8 mouse cellular contexts compared by ENCODE assay signal in genomic region chr17:73196139-73196538, GRCm38 (mm10).
DNase-seq lines count a peak whose midpoint lies in the region; ATAC-seq and TF ChIP-seq lines count a peak whose summit lies in the region.

No protein-coding gene starts in this region.

- peak; percentile 54 for DNase-seq in heart, postnatal 4 days
- DNase-seq in heart, adult 9 months (ENCODE audit: low spot score in 2 of 2): no peak
- DNase-seq in 3134 (ENCODE audit: extremely low read depth, insufficient read length, low spot score): peak; percentile 22
- DNase-seq in MEL-GATA-1-ER (ENCODE audit: extremely low read depth, low read depth): peak; percentile 11
- DNase-seq in liver, postnatal 0 days: peak; percentile 50
- no peak for DNase-seq in urinary bladder, adult 18-20 months (ENCODE audit: low spot score in 2 of 2)
- DNase-seq in cerebellum, adult 8-10 months: no peak
- no peak for DNase-seq in heart, adult 18-20 months

- H3K27ac ChIP-seq in liver, postnatal 0 days (ENCODE audit: low read depth): no peak overlapping the region

- ATAC-seq in liver, postnatal 0 days: no peak

- no peaks in the 10 kb centered on the region for H3K36me3 ChIP-seq in liver, postnatal 0 days (replicated peaks; ENCODE audit: insufficient read depth, low read length)

- peak; percentile 65 for TF ChIP-seq CTCF in liver, postnatal 0 days (IDR thresholded peaks at IDR 0.05; ENCODE audit: low read depth)

- no peak overlapping the region for H3K4me3 ChIP-seq in liver, postnatal 0 days (ENCODE audit: low read depth, low read length)

- no peaks in the 10 kb centered on the region for H3K9me3 ChIP-seq in liver, postnatal 0 days (ENCODE audit: low read length)

- H3K9ac ChIP-seq in liver, postnatal 0 days (replicated peaks): no peak overlapping the region

- H3K4me1 ChIP-seq in liver, postnatal 0 days (ENCODE audit: insufficient read depth): no peaks in the 10 kb centered on the region

- no peaks in the 10 kb centered on the region for H3K27me3 ChIP-seq in liver, postnatal 0 days (ENCODE audit: insufficient read depth, low read length)

- 88% methylated on average over 1 of the region's 1 CpGs for WGBS in liver, postnatal 0 days (ENCODE audit: insufficient replicate concordance)

- no peak for TF ChIP-seq EP300 in liver, postnatal 0 days (IDR thresholded peaks at IDR 0.05; ENCODE audit: low read depth)

- H3K4me2 ChIP-seq in liver, postnatal 0 days (ENCODE audit: low read depth, low read length): no peak overlapping the region

Comparison
In these comparisons a context has a peak if more than half of its experiments do, and no peak if none do; other contexts are left out.
1. DNase-seq: peak in heart, postnatal 4 days (single experiment), 3134 (single experiment), MEL-GATA-1-ER (single experiment) and liver, postnatal 0 days (single experiment); none in heart, adult 9 months (0 of 2), urinary bladder, adult 18-20 months (0 of 2), cerebellum, adult 8-10 months (single experiment) and heart, adult 18-20 months (0 of 2).